ENCODE assay signal across 11 mouse cellular contexts in genomic region chr13:45726181-45726580, GRCm38 (mm10).
"Had no signal": no experiment of that assay in that cellular context is flagged by ENCODE, and none has a peak within 500 bp of the region (broad histone marks: within the 10 kb centered on the region; RNA-seq: fewer than 3 reads in every experiment).

No protein-coding gene starts in this region.

- H3K4me1 ChIP-seq: midbrain, embryonic 13.5 days; neural tube, embryonic 12.5 days had no signal

- H3K4me3 ChIP-seq: midbrain, embryonic 13.5 days; midbrain, embryonic 15.5 days; neural tube, embryonic 12.5 days; stomach, embryonic 15.5 days had no signal

- H3K27ac ChIP-seq: midbrain, embryonic 13.5 days; midbrain, embryonic 15.5 days; neural tube, embryonic 12.5 days; stomach, embryonic 15.5 days; stomach, postnatal 0 days had no signal

- H3K36me3 ChIP-seq: midbrain, embryonic 13.5 days; midbrain, embryonic 15.5 days; neural tube, embryonic 12.5 days; stomach, embryonic 15.5 days had no signal

- H3K9me3 ChIP-seq: midbrain, embryonic 13.5 days; midbrain, embryonic 15.5 days; neural tube, embryonic 12.5 days; stomach, embryonic 15.5 days had no signal

- H3K27me3 ChIP-seq: midbrain, embryonic 13.5 days; midbrain, embryonic 15.5 days; neural tube, embryonic 12.5 days; stomach, embryonic 15.5 days had no signal

- DNase-seq: lung, adult 18-20 months; lung, embryonic 14.5 days; right cerebral cortex, postnatal 14 days; thymus, adult 2 months; thymus, postnatal 25 days; thymus, postnatal 4 days had no signal

- H3K9ac ChIP-seq: lung, embryonic 14.5 days; midbrain, embryonic 13.5 days; midbrain, embryonic 15.5 days; neural tube, embryonic 12.5 days; stomach, embryonic 15.5 days had no signal
